Mouse (Mus musculus): ENCODE measurements around the gene Saal1. TPM values are rescaled to one million over a fixed set of nuclear protein-coding genes. Genes with fewer than 3 reads are reported as not detected.
"Not testable (repeated sequence)": the region's sequence is repeated elsewhere in the genome, so short reads cannot be mapped to it uniquely, and the experiment has no call there.

Gene Saal1
- 4.3 and 5.4 TPM in 2 replicates for polyA plus RNA-seq (2012; rRNA removed)

GRCm38 (mm10) chr7:46710390-46710844 lies at the start of gene Saal1:
Gene Saal1 (minus strand): TSS chr7:46710680.
- DNase-seq (ENCODE audit: low read depth) = peak; percentile 19

GRCm38 (mm10) chr7:46751490-46751889 lies 41.0 kb upstream of the Saal1 start, which contains the start of gene Saa2:
Gene Saa2 (plus strand): TSS chr7:46751790.
- no peak for DNase-seq (ENCODE audit: low read depth)

- DNase-seq (ENCODE audit: low read depth) = no peak
Observed at GRCm38 (mm10) chr7:46748459-46748858, 38.0 kb upstream of the Saal1 start.

GRCm38 (mm10) chr7:46746381-46746780 lies 35.9 kb upstream of the Saal1 start:
- peak; percentile 62 for DNase-seq (ENCODE audit: low read depth)

- peak; percentile 93 for DNase-seq (ENCODE audit: low read depth)
Observed at GRCm38 (mm10) chr7:46745816-46746215, 35.3 kb upstream of the Saal1 start.

GRCm38 (mm10) chr7:46742880-46743279 lies 32.4 kb upstream of the Saal1 start, which contains the start of gene Saa1:
Gene Saa1 (minus strand): TSS chr7:46742980.
- DNase-seq (ENCODE audit: low read depth) = peak; percentile 31

GRCm38 (mm10) chr7:46740041-46740440 lies 29.6 kb upstream of the Saal1 start:
- DNase-seq (ENCODE audit: low read depth) = not testable (repeated sequence)

GRCm38 (mm10) chr7:46738561-46739460 lies 28.3 kb upstream of the Saal1 start:
- no peak for DNase-seq (ENCODE audit: low read depth)

- DNase-seq (ENCODE audit: low read depth) = no peak
Observed at GRCm38 (mm10) chr7:46734983-46735382, 24.5 kb upstream of the Saal1 start.

GRCm38 (mm10) chr7:46732458-46732857 lies 22.0 kb upstream of the Saal1 start, which contains the start of gene Saa4:
Gene Saa4 (minus strand): TSS chr7:46732603.
- DNase-seq (ENCODE audit: low read depth) = no peak

- DNase-seq (ENCODE audit: low read depth) = no peak
Observed at GRCm38 (mm10) chr7:46727584-46727983, 17.1 kb upstream of the Saal1 start.

GRCm38 (mm10) chr7:46724396-46724795 lies 13.9 kb upstream of the Saal1 start:
- no peak for DNase-seq (ENCODE audit: low read depth)

- DNase-seq (ENCODE audit: low read depth) = no peak
Observed at GRCm38 (mm10) chr7:46723849-46724248, 13.4 kb upstream of the Saal1 start.

- DNase-seq (ENCODE audit: low read depth) = no peak
Observed at GRCm38 (mm10) chr7:46723354-46723753, 12.9 kb upstream of the Saal1 start.

- no peak for DNase-seq (ENCODE audit: low read depth)
Observed at GRCm38 (mm10) chr7:46720460-46720859, 10.0 kb upstream of the Saal1 start.

GRCm38 (mm10) chr7:46719526-46719925 lies 9.0 kb upstream of the Saal1 start:
- DNase-seq (ENCODE audit: low read depth) = peak; percentile 64

GRCm38 (mm10) chr7:46718591-46719270 lies 8.3 kb upstream of the Saal1 start:
- no peak for DNase-seq (ENCODE audit: low read depth)

- no peak for DNase-seq (ENCODE audit: low read depth)
Observed at GRCm38 (mm10) chr7:46716897-46717296, 6.4 kb upstream of the Saal1 start.

- DNase-seq (ENCODE audit: low read depth) = no peak
Observed at GRCm38 (mm10) chr7:46715600-46715999, 5.1 kb upstream of the Saal1 start, which contains the start of gene Saa3. Gene Saa3 (minus strand): TSS chr7:46715700.

- DNase-seq (ENCODE audit: low read depth) = no peak
Observed at GRCm38 (mm10) chr7:46714518-46714917, 4.0 kb upstream of the Saal1 start.

- DNase-seq (ENCODE audit: low read depth) = no peak
Observed at GRCm38 (mm10) chr7:46712250-46712649, 1.8 kb upstream of the Saal1 start.

- no peak for DNase-seq (ENCODE audit: low read depth)
Observed at GRCm38 (mm10) chr7:46700521-46701025, 9.9 kb downstream of the Saal1 start.

All from gonadal fat pad, adult 2 months (tissue).